Mouse (Mus musculus): ENCODE measurements around the gene Card19. TPM values are rescaled to one million over a fixed set of nuclear protein-coding genes. Genes with fewer than 3 reads are reported as not detected.
A peak's percentile ranks its signal among the peaks of the same experiment; 100 is the strongest.

Card19 gene
- total RNA-seq, 4 experiments from 2014 or later, result 132 to 152 (median 141) TPM

- no peak for DNase-seq (ENCODE audit: low spot score)
Observed at GRCm38 (mm10) chr13:49194811-49195210, 21.0 kb downstream of the Card19 start.

GRCm38 (mm10) chr13:49193650-49194049 is 22.2 kb downstream of the Card19 start:
- DNase-seq (ENCODE audit: low spot score), result no peak

- DNase-seq (ENCODE audit: low spot score), result no peak
Observed at GRCm38 (mm10) chr13:49192156-49192855, 23.5 kb downstream of the Card19 start.

GRCm38 (mm10) chr13:49191673-49192035 is 24.2 kb downstream of the Card19 start:
- DNase-seq (ENCODE audit: low spot score), result no peak

- no peak for DNase-seq (ENCODE audit: low spot score)
Observed at GRCm38 (mm10) chr13:49190876-49191672, 24.8 kb downstream of the Card19 start.

GRCm38 (mm10) chr13:49189970-49190870 is 25.6 kb downstream of the Card19 start:
- peak; percentile 76 for DNase-seq (ENCODE audit: low spot score)

GRCm38 (mm10) chr13:49188966-49189360 is 26.9 kb downstream of the Card19 start:
- no peak for DNase-seq (ENCODE audit: low spot score)

GRCm38 (mm10) chr13:49188219-49188965 is 27.4 kb downstream of the Card19 start:
- DNase-seq (ENCODE audit: low spot score), result no peak

GRCm38 (mm10) chr13:49187288-49188218 is 28.3 kb downstream of the Card19 start, which contains the start of gene Ninj1:
Ninj1 (plus strand) TSS chr13:49187485.
- DNase-seq (ENCODE audit: low spot score), result peak; percentile 79

- peak; percentile 81 for DNase-seq (ENCODE audit: low spot score)
Observed at GRCm38 (mm10) chr13:49186798-49187287, 29.0 kb downstream of the Card19 start.

GRCm38 (mm10) chr13:49183646-49184045 is 32.2 kb downstream of the Card19 start:
- DNase-seq (ENCODE audit: low spot score), result no peak

- no peak for DNase-seq (ENCODE audit: low spot score)
Observed at GRCm38 (mm10) chr13:49183161-49183560, 32.7 kb downstream of the Card19 start.

- DNase-seq (ENCODE audit: low spot score), result no peak
Observed at GRCm38 (mm10) chr13:49181411-49181984, 34.3 kb downstream of the Card19 start.

GRCm38 (mm10) chr13:49180691-49181090 is 35.1 kb downstream of the Card19 start:
- no peak for DNase-seq (ENCODE audit: low spot score)

- DNase-seq (ENCODE audit: low spot score), result no peak
Observed at GRCm38 (mm10) chr13:49180274-49180673, 35.6 kb downstream of the Card19 start.

GRCm38 (mm10) chr13:49178839-49179585 is 36.8 kb downstream of the Card19 start:
- peak; percentile 80 for DNase-seq (ENCODE audit: low spot score)

- no peak for DNase-seq (ENCODE audit: low spot score)
Observed at GRCm38 (mm10) chr13:49175509-49175908, 40.3 kb downstream of the Card19 start.

- DNase-seq (ENCODE audit: low spot score), result peak; percentile 89
Observed at GRCm38 (mm10) chr13:49172971-49173596, 42.8 kb downstream of the Card19 start.
